Mouse (Mus musculus) neural tube, embryonic 11.5 days (tissue): ENCODE measurements around the gene Lefty2. TPM values are rescaled to one million over a fixed set of nuclear protein-coding genes. Genes with fewer than 3 reads are reported as not detected.

Experiments
- ATAC-seq: fragments of 200-750 bp; cut with Nextera tagmentation; 2 replicates; pipeline ENCODE4 v1.8.0; 2017; ENCODE audit warnings: moderate number of reproducible peaks, mild to moderate bottlenecking, moderate TSS enrichment, moderate library complexity; ENCODE audit not compliant: insufficient read depth, low FRiP score, low TSS enrichment
- DNase-seq: peaks from one replicate; pipeline ENCODE4 v3.0.0-alpha.2; 2015; ENCODE audit warnings: low spot score
- H3K27ac ChIP-seq: fragments of 300-500 bp; sonication (generic); 2 replicates; pipeline ENCODE4 v1.5.1; 2014; ENCODE audit warnings: low read depth, mild to moderate bottlenecking, low read length
- H3K27me3 ChIP-seq: fragments of 300-500 bp; sonication (generic); 2 replicates; pipeline ENCODE4 v1.6.1; 2014; ENCODE audit warnings: mild to moderate bottlenecking, low read length, mixed read lengths; ENCODE audit not compliant: control insufficient read depth, insufficient read depth
- H3K36me3 ChIP-seq: fragments of 300-500 bp; sonication (generic); 2 replicates; pipeline ENCODE4 v1.6.1; 2014; ENCODE audit warnings: mild to moderate bottlenecking, low read length, moderate library complexity, mixed read lengths; ENCODE audit not compliant: control insufficient read depth, insufficient read depth
- H3K4me1 ChIP-seq: fragments of 300-500 bp; sonication (generic); 2 replicates; pipeline ENCODE4 v1.6.1; 2014; ENCODE audit warnings: low read length, mixed read lengths; ENCODE audit not compliant: control insufficient read depth, insufficient read depth
- H3K4me2 ChIP-seq: fragments of 300-500 bp; sonication (generic); 2 replicates; pipeline ENCODE4 v1.6.1; 2014; ENCODE audit warnings: low read depth, mild to moderate bottlenecking, moderate library complexity
- H3K4me3 ChIP-seq: fragments of 300-500 bp; sonication (generic); 2 replicates; pipeline ENCODE4 v1.5.1; 2014; ENCODE audit warnings: low read depth, low read length
- H3K9ac ChIP-seq: fragments of 300-500 bp; sonication (generic); 2 replicates; pipeline ENCODE4 v1.6.1; 2014; ENCODE audit warnings: mild to moderate bottlenecking, low read length
- H3K9me3 ChIP-seq: fragments of 300-500 bp; sonication (generic); 2 replicates; pipeline ENCODE4 v1.6.1; 2016; ENCODE audit warnings: low read length; ENCODE audit not compliant: control insufficient read depth
- WGBS: fragments of 180-500 bp; shearing (Covaris S2); extraction: QIAGEN DNeasy Blood & Tissue Kit; methylation state at CpG from one replicate; pipeline ENCODE4 v1.1.7; 2014; 5-methylcytosine and 5-hydroxymethylcytosine counted together
- polyA plus RNA-seq: library from polyadenylated mRNA; unstranded; fragments of >200 nt; fragmentation: Nextera tagmentation; extraction: Ambion mirVana; gene quantifications from 2 replicates; pipeline ENCODE4 v1.2.1, GENCODE M21; 2014

The Lefty2 gene
- polyA plus RNA-seq, 1 experiment from 2014 or later, result not detected

DNA sequence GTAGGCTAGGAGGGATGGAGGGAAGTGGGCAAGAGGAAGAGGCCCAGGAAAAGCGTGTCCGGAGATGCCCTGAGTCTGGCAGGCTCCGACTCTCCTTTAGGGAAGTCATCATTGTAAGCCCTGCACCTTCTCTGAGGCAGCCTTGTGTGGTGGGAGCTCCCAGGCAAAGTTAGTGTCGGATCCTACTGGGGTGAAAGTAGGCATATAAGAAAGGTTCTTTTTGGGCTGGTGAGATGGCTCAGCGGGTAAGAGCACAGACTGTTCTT, 11.8 kb downstream of the Lefty2 start:
- Histone ChIP-seq H3K27me3 (no peaks in the 10 kb centered on the region), H3K36me3 (peaks cover 5% of the 10 kb centered on the region), H3K9ac (peak overlapping the region; percentile 91), H3K4me3 (peak overlapping the region; percentile 90), H3K27ac (0 out of 2 replicates have a peak overlapping the region, but pooled peaks have one; percentile 6), H3K9me3 (no peaks in the 10 kb centered on the region), H3K4me1 (peaks cover 9% of the 10 kb centered on the region; the same call in 1 of the 2 replicates), H3K4me2 (peak overlapping the region; percentile 87)
- ATAC-seq (no peak), DNase-seq (peak; percentile 39)
- 5% methylated on average over 5 of the region's 5 CpGs for WGBS

DNA sequence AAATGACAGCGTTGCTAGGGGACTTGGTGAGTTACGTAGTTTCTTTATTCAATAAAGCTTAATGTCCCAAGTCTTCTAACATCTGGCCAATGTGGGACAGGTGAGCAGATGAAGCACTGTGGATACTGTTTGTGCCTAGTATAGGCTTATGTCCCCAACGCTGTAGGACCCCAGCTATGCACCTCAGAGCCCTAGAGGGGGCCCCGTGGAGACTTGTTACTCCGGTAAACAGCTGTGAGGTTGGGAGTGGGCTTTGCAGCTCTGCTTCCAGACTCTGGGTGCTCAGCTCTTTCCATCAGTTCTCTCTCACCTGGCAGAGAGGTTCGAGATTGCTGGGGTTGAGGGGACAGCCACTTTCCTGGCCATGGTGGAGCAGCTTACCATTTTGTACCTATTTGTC, 12.4 kb downstream of the Lefty2 start:
- H3K9ac ChIP-seq, result peak overlapping the region; percentile 46
- peak overlapping the region; percentile 90; the same call in 1 of the 2 replicates for H3K4me3 ChIP-seq
- DNase-seq (no peak), ATAC-seq (no peak)
- H3K9me3 ChIP-seq, result no peaks in the 10 kb centered on the region
- no peak overlapping the region for H3K27ac ChIP-seq
- H3K4me2 ChIP-seq, result peak overlapping the region; percentile 87
- H3K27me3 ChIP-seq, result no peaks in the 10 kb centered on the region
- WGBS, result 69% methylated on average over 6 of the region's 6 CpGs
- peaks cover 9% of the 10 kb centered on the region; the same call in 1 of the 2 replicates for H3K4me1 ChIP-seq
- H3K36me3 ChIP-seq, result peaks cover 5% of the 10 kb centered on the region

- Histone ChIP-seq H3K9me3 (no peaks in the 10 kb centered on the region), H3K36me3 (peaks cover 5% of the 10 kb centered on the region), H3K27ac (no peak overlapping the region), H3K27me3 (no peaks in the 10 kb centered on the region), H3K4me2 (no peak overlapping the region; the same call in 1 of the 2 replicates), H3K4me3 (no peak overlapping the region), H3K4me1 (peaks cover 9% of the 10 kb centered on the region; the same call in 1 of the 2 replicates), H3K9ac (peak overlapping the region; percentile 46)
- ATAC-seq (no peak), DNase-seq (no peak)
- 97% methylated on average over 17 of the region's 17 CpGs for WGBS
These were observed 13.0 kb downstream of the Lefty2 start for GRCm38 (mm10) chr1:180905876-180906275.

GRCm38 (mm10) chr1:180906461-180907147, 13.7 kb downstream of the Lefty2 start:
- no peak for DNase-seq
- no peaks in the 10 kb centered on the region for H3K27me3 ChIP-seq
- H3K36me3 ChIP-seq, result peaks cover 5% of the 10 kb centered on the region
- no peak overlapping the region for H3K4me2 ChIP-seq
- no peak overlapping the region for H3K27ac ChIP-seq
- no peak overlapping the region for H3K4me3 ChIP-seq
- no peak for ATAC-seq
- whole genome bisulfite sequencing, result 93% methylated on average over 24 of the region's 24 CpGs
- H3K9ac ChIP-seq, result no peak overlapping the region
- H3K4me1 ChIP-seq, result peaks cover 9% of the 10 kb centered on the region; the same call in 1 of the 2 replicates
- no peaks in the 10 kb centered on the region for H3K9me3 ChIP-seq

- peaks cover 3% of the 10 kb centered on the region for H3K36me3 ChIP-seq
- ATAC-seq (no peak), DNase-seq (no peak)
- 47% methylated on average over 8 of the region's 8 CpGs for WGBS
- H3K27ac ChIP-seq, result no peak overlapping the region
- no peak overlapping the region for H3K4me3 ChIP-seq
- H3K4me1 ChIP-seq, result no peaks in the 10 kb centered on the region; the same call in 1 of the 2 replicates
- H3K9ac ChIP-seq, result no peak overlapping the region
- no peaks in the 10 kb centered on the region for H3K9me3 ChIP-seq
- H3K27me3 ChIP-seq, result no peaks in the 10 kb centered on the region
- no peak overlapping the region for H3K4me2 ChIP-seq
These were observed 18.2 kb downstream of the Lefty2 start for GRCm38 (mm10) chr1:180911138-180911537.

DNA sequence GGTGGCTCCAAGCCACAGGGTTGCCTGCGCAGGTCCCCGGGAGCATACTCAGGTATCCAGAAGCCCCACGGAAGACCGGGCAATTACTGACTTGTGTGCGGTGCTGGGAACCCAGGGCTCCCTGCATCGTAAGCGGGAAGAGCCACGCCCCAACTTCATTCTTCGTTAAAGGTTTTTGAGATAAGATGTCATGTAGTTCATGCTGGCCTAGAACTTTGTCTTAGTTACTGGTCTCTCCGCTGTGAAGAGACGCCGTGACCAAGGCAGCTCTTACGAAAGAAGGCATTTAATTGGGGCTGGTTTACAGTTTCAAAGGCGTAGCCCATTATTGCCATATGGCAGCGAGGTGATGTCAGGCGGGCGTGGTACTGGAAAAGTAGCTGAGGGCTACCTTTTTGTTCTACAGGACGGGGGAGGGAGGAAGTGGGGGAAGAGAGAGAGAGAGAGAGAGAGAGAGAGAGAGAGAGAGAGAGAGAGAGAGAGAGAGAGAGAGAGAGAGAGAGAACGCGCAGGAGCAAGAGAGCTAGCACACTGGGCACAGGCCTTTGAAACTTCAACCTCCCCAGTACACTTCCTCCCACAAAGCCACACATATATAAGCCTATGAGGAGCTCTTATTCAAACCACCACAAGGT, 18.9 kb downstream of the Lefty2 start:
- no peaks in the 10 kb centered on the region; the same call in 1 of the 2 replicates for H3K36me3 ChIP-seq
- 49% methylated on average over 20 of the region's 20 CpGs for WGBS
- H3K9ac ChIP-seq, result no peak overlapping the region
- H3K27me3 ChIP-seq, result no peaks in the 10 kb centered on the region
- H3K9me3 ChIP-seq, result no peaks in the 10 kb centered on the region
- H3K4me1 ChIP-seq, result no peaks in the 10 kb centered on the region; the same call in 1 of the 2 replicates
- DNase-seq (no peak), ATAC-seq (no peak)
- H3K27ac ChIP-seq, result no peak overlapping the region
- no peak overlapping the region for H3K4me3 ChIP-seq
- no peak overlapping the region for H3K4me2 ChIP-seq

DNA sequence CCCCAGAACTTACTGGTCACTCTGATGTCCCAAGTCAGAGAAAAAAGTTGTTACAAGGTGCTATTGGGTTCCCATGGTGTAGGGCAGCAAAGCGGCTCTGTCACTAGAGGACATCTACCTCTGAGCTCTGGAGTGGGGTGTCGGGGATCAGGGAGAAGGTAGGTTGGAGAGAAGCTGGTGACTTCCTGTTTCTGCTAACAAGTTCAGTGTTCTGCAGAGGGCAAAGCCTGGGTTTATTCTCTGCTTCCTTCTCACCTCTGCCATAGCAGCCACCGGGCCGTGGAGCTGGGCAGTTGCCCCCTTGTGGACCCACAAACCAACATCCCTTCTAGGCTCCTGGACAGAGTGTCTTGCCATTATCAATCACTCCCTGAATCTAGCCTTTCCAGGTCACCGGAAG, 19.9 kb downstream of the Lefty2 start:
- no peak overlapping the region for H3K4me2 ChIP-seq
- H3K4me1 ChIP-seq, result no peaks in the 10 kb centered on the region; the same call in 1 of the 2 replicates
- H3K27me3 ChIP-seq, result no peaks in the 10 kb centered on the region
- DNase-seq (no peak), ATAC-seq (no peak)
- H3K27ac ChIP-seq, result no peak overlapping the region
- H3K9me3 ChIP-seq, result no peaks in the 10 kb centered on the region
- H3K36me3 ChIP-seq, result no peaks in the 10 kb centered on the region; the same call in 1 of the 2 replicates
- 87% methylated on average over 5 of the region's 5 CpGs for WGBS
- no peak overlapping the region for H3K9ac ChIP-seq
- H3K4me3 ChIP-seq, result no peak overlapping the region

GRCm38 (mm10) chr1:180913797-180914196, 20.9 kb downstream of the Lefty2 start:
- H3K9ac ChIP-seq, result no peak overlapping the region
- no peak for DNase-seq
- H3K9me3 ChIP-seq, result no peaks in the 10 kb centered on the region
- 56% methylated on average over 4 of the region's 4 CpGs for WGBS
- ATAC-seq, result no peak
- no peak overlapping the region for H3K4me2 ChIP-seq
- no peak overlapping the region for H3K4me3 ChIP-seq
- no peak overlapping the region for H3K27ac ChIP-seq
- no peaks in the 10 kb centered on the region for H3K36me3 ChIP-seq
- no peaks in the 10 kb centered on the region; the same call in 1 of the 2 replicates for H3K4me1 ChIP-seq
- H3K27me3 ChIP-seq, result no peaks in the 10 kb centered on the region

DNA sequence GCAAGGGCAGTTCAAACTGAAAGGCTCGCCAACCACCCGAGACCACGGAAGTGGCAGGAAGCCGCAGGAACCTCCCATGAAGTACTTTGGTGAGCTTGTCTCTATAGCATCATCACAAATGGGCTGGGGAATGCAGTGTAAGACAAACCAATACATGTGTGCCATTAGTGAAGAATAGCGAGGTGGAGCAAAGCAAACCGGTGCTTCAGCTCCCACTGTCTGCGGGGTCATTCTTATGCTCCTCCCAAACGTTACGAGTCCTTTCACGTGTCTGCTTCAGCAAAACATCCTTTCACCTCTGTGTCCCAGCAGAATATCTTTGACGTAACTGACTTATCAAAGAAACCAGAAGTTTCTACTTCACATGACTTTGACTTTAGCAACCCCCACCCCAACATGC, 23.5 kb downstream of the Lefty2 start:
- 91% methylated on average over 11 of the region's 11 CpGs for WGBS
- Histone ChIP-seq H3K4me2 (no peak overlapping the region), H3K9ac (no peak overlapping the region), H3K27ac (no peak overlapping the region), H3K4me1 (no peaks in the 10 kb centered on the region), H3K27me3 (no peaks in the 10 kb centered on the region), H3K36me3 (no peaks in the 10 kb centered on the region), H3K9me3 (no peaks in the 10 kb centered on the region), H3K4me3 (no peak overlapping the region)
- ATAC-seq (no peak), DNase-seq (no peak)
